ENCODE assay signal across 9 mouse cellular contexts in the genomic region with DNA sequence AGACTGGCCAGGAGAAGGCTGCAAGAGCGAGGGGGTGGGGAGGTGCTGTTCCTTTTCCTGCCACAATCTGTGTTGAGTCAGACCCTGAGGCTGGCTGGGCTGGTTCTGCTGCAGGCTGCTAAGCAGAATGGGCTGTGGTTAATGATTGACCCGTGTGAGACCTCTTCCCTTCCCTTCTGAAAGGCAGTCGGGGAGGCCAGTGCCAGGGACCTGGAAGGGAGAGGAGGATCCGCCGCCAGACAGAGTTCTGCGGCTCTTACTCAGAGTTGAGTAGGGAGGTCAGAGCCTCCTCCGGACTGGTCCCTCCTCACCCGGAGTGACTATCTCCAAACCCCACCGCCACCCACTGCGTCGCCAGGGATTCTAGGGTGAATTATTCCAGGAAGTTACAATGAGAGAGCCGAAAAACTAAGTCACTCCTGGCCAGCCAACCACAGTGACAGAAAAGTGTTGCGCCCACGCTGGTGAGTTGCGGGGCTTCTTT. TPM values are rescaled to one million over a fixed set of nuclear protein-coding genes. Genes with fewer than 3 reads are reported as not detected.
DNase-seq lines count a peak whose midpoint lies in the region; ATAC-seq and TF ChIP-seq lines count a peak whose summit lies in the region.
"Had no signal": no experiment of that assay in that cellular context is flagged by ENCODE, and none has a peak within 500 bp of the region (broad histone marks: within the 10 kb centered on the region; RNA-seq: fewer than 3 reads in every experiment).

A gene (plus strand): TSS at position 206 of the 484 bp plus-strand sequence.

- no peaks in the 10 kb centered on the region for H3K9me3 ChIP-seq in hindbrain, embryonic 11.5 days (ENCODE audit: control insufficient read depth, low read length)
- H3K9me3 ChIP-seq in hindbrain, embryonic 14.5 days (ENCODE audit: control insufficient read depth, low read length): no peaks in the 10 kb centered on the region
- H3K9me3 ChIP-seq in intestine, embryonic 14.5 days (ENCODE audit: control insufficient read depth, low read length): no peaks in the 10 kb centered on the region
- H3K9me3 ChIP-seq in liver, embryonic 15.5 days (replicated peaks): no peaks in the 10 kb centered on the region
- H3K9me3 ChIP-seq in forebrain, embryonic 12.5 days: no peaks in the 10 kb centered on the region

- TF ChIP-seq POLR2A in testis, adult 2 months (IDR thresholded peaks at IDR 0.05; ENCODE audit: control insufficient read depth, low read depth, low read length): no peak

- WGBS in hindbrain, embryonic 11.5 days: 42% methylated on average over 14 of the region's 15 CpGs
- 47% methylated on average over 15 of the region's 15 CpGs for WGBS in hindbrain, embryonic 14.5 days
- WGBS in intestine, embryonic 14.5 days: 33% methylated on average over 15 of the region's 15 CpGs
- WGBS in liver, embryonic 15.5 days (ENCODE audit: insufficient replicate concordance): 15% methylated on average over 15 of the region's 15 CpGs
- WGBS in forebrain, embryonic 12.5 days: 64% methylated on average over 15 of the region's 15 CpGs

- 0 out of 2 replicates have a peak, but pooled peaks have one; percentile 6 for TF ChIP-seq CTCF in testis, adult 2 months (IDR thresholded peaks at IDR 0.05; ENCODE audit: control insufficient read depth, insufficient read depth, insufficient replicate concordance, low read depth, low read length)

- ATAC-seq in hindbrain, embryonic 11.5 days (ENCODE audit: low FRiP score): no peak
- ATAC-seq in hindbrain, embryonic 14.5 days (ENCODE audit: low FRiP score): no peak
- ATAC-seq in intestine, embryonic 14.5 days (replicated peaks; ENCODE audit: low FRiP score, low TSS enrichment, low read depth): peak; percentile 97
- ATAC-seq in liver, embryonic 15.5 days (ENCODE audit: insufficient read depth): peak; percentile 82
- no peak for ATAC-seq in forebrain, embryonic 12.5 days (ENCODE audit: low FRiP score)
- no peak for ATAC-seq in inflammation-experienced regulatory T-cells, adult 6 months

- no peaks in the 10 kb centered on the region for H3K27me3 ChIP-seq in hindbrain, embryonic 11.5 days (ENCODE audit: control insufficient read depth, insufficient read depth, low read length)
- no peaks in the 10 kb centered on the region for H3K27me3 ChIP-seq in hindbrain, embryonic 14.5 days (ENCODE audit: control insufficient read depth, insufficient read depth, low read length)
- H3K27me3 ChIP-seq in intestine, embryonic 14.5 days (replicated peaks; ENCODE audit: control insufficient read depth, insufficient read depth, low read length): no peaks in the 10 kb centered on the region
- no peaks in the 10 kb centered on the region for H3K27me3 ChIP-seq in liver, embryonic 15.5 days
- H3K27me3 ChIP-seq in testis, adult 2 months (ENCODE audit: control insufficient read depth, insufficient read depth, low read length): no peaks in the 10 kb centered on the region
- H3K27me3 ChIP-seq in forebrain, embryonic 12.5 days: no peaks in the 10 kb centered on the region

- H3K4me1 ChIP-seq in hindbrain, embryonic 11.5 days (replicated peaks; ENCODE audit: control insufficient read depth, insufficient read depth, low read length): no peaks in the 10 kb centered on the region
- no peaks in the 10 kb centered on the region for H3K4me1 ChIP-seq in hindbrain, embryonic 14.5 days (replicated peaks; ENCODE audit: control insufficient read depth, insufficient read depth, low read length)
- no peaks in the 10 kb centered on the region for H3K4me1 ChIP-seq in intestine, embryonic 14.5 days (replicated peaks; ENCODE audit: control insufficient read depth, insufficient read depth, low read length)
- H3K4me1 ChIP-seq in liver, embryonic 15.5 days (replicated peaks): peaks cover 12% of the 10 kb centered on the region; the same call in 1 of the 2 replicates
- peaks cover 14% of the 10 kb centered on the region for H3K4me1 ChIP-seq in testis, adult 2 months (ENCODE audit: control insufficient read depth, insufficient read depth, low read length)
- no peaks in the 10 kb centered on the region for H3K4me1 ChIP-seq in forebrain, embryonic 12.5 days

- no peaks in the 10 kb centered on the region for H3K36me3 ChIP-seq in hindbrain, embryonic 11.5 days (ENCODE audit: control insufficient read depth, insufficient read depth, low read length)
- H3K36me3 ChIP-seq in hindbrain, embryonic 14.5 days (replicated peaks; ENCODE audit: control insufficient read depth, insufficient read depth): no peaks in the 10 kb centered on the region
- no peaks in the 10 kb centered on the region for H3K36me3 ChIP-seq in intestine, embryonic 14.5 days (ENCODE audit: control insufficient read depth, insufficient read depth, low read length)
- H3K36me3 ChIP-seq in liver, embryonic 15.5 days (replicated peaks): no peaks in the 10 kb centered on the region
- no peaks in the 10 kb centered on the region for H3K36me3 ChIP-seq in testis, adult 2 months (ENCODE audit: control insufficient read depth, insufficient read depth, low read length)
- H3K36me3 ChIP-seq in forebrain, embryonic 12.5 days (replicated peaks): no peaks in the 10 kb centered on the region
- H3K36me3 ChIP-seq: G1E had no signal

- no peak within 1 kb of the TSS for H3K4me3 ChIP-seq in hindbrain, embryonic 11.5 days (ENCODE audit: low read depth, low read length)
- no peak within 1 kb of the TSS for H3K4me3 ChIP-seq in hindbrain, embryonic 14.5 days (replicated peaks; ENCODE audit: low read length)
- peak within 1 kb of the TSS; percentile 23 for H3K4me3 ChIP-seq in intestine, embryonic 14.5 days (ENCODE audit: low read depth, low read length)
- peak within 1 kb of the TSS; percentile 41 for H3K4me3 ChIP-seq in liver, embryonic 15.5 days (replicated peaks)
- H3K4me3 ChIP-seq in testis, adult 2 months (ENCODE audit: control insufficient read depth, low read depth, low read length): peak within 1 kb of the TSS; percentile 8
- no peak within 1 kb of the TSS for H3K4me3 ChIP-seq in forebrain, embryonic 12.5 days (replicated peaks)

- H3K27ac ChIP-seq in hindbrain, embryonic 11.5 days (ENCODE audit: low read depth, low read length): no peak within 1 kb of the TSS
- no peak within 1 kb of the TSS for H3K27ac ChIP-seq in hindbrain, embryonic 14.5 days
- peak within 1 kb of the TSS; percentile 77; the same call in 1 of the 2 replicates for H3K27ac ChIP-seq in intestine, embryonic 14.5 days (ENCODE audit: low read depth)
- H3K27ac ChIP-seq in liver, embryonic 15.5 days (replicated peaks): 0 out of 2 replicates have a peak within 1 kb of the TSS, but pooled peaks have one; percentile 41
- no peak within 1 kb of the TSS for H3K27ac ChIP-seq in testis, adult 2 months (ENCODE audit: control insufficient read depth, insufficient read depth, low read depth, low read length)
- no peak within 1 kb of the TSS for H3K27ac ChIP-seq in forebrain, embryonic 12.5 days

- no peak within 1 kb of the TSS for H3K4me2 ChIP-seq in hindbrain, embryonic 11.5 days (replicated peaks; ENCODE audit: low read depth, low read length)
- no peak within 1 kb of the TSS for H3K4me2 ChIP-seq in hindbrain, embryonic 14.5 days (replicated peaks)
- peak within 1 kb of the TSS; percentile 34 for H3K4me2 ChIP-seq in intestine, embryonic 14.5 days (ENCODE audit: low read length)
- H3K4me2 ChIP-seq in liver, embryonic 15.5 days: peak within 1 kb of the TSS; percentile 52
- H3K4me2 ChIP-seq in forebrain, embryonic 12.5 days: no peak within 1 kb of the TSS

- DNase-seq in hindbrain, embryonic 11.5 days (ENCODE audit: low spot score): peak; percentile 8
- no peak for DNase-seq in hindbrain, embryonic 14.5 days (ENCODE audit: low spot score)
- DNase-seq in intestine, embryonic 14.5 days (ENCODE audit: low spot score): peak; percentile 73
- no peak for DNase-seq in B cell, adult 2 months

- no peak within 1 kb of the TSS for H3K9ac ChIP-seq in hindbrain, embryonic 11.5 days (ENCODE audit: low read depth, low read length)
- no peak within 1 kb of the TSS for H3K9ac ChIP-seq in hindbrain, embryonic 14.5 days
- H3K9ac ChIP-seq in intestine, embryonic 14.5 days (ENCODE audit: low read length): no peak within 1 kb of the TSS
- peak within 1 kb of the TSS; percentile 35; the same call in 1 of the 2 replicates for H3K9ac ChIP-seq in liver, embryonic 15.5 days
- no peak within 1 kb of the TSS for H3K9ac ChIP-seq in forebrain, embryonic 12.5 days

RNA-seq across cellular contexts. Expression of the gene that starts here (rescaled TPM):
- 0.10 and 0.22 TPM in 2 replicates for polyA plus RNA-seq in hindbrain, embryonic 11.5 days (2014; fragmentation: Nextera tagmentation; extraction: Ambion mirVana)
- polyA plus RNA-seq in hindbrain, embryonic 14.5 days (2014; fragmentation: Nextera tagmentation; extraction: Ambion mirVana): not detected in 2 replicates
- 5.7 and 6.3 TPM in 2 replicates for polyA plus RNA-seq in intestine, embryonic 14.5 days (2014; fragmentation: Nextera tagmentation; extraction: Ambion mirVana)
- polyA plus RNA-seq in liver, embryonic 15.5 days (2015; fragmentation: Nextera tagmentation; extraction: Ambion mirVana): 3.2 and 3.5 TPM in 2 replicates
- polyA plus RNA-seq in testis, adult 2 months (2012; rRNA removed): 12.9 and 18.8 TPM in 2 replicates
- polyA plus RNA-seq in forebrain, embryonic 12.5 days (2016; fragmentation: Nextera tagmentation; extraction: Ambion mirVana): not detected in 2 replicates
- not detected for polyA plus RNA-seq in inflammation-experienced regulatory T-cells, adult 6 months (2017; shearing (Covaris generic))
- polyA plus RNA-seq: G1E had no signal

Comparison
In these comparisons a context has a peak if more than half of its experiments do, and no peak if none do; other contexts are left out.
1. Peak in DNase-seq in hindbrain, embryonic 11.5 days; RNA of the gene not detected or under 1 TPM.
2. ATAC-seq: peak in intestine, embryonic 14.5 days (single experiment) and liver, embryonic 15.5 days (single experiment); none in hindbrain, embryonic 11.5 days (single experiment), hindbrain, embryonic 14.5 days (single experiment), forebrain, embryonic 12.5 days (single experiment) and inflammation-experienced regulatory T-cells, adult 6 months (single experiment).
3. H3K27ac ChIP-seq: peak in intestine, embryonic 14.5 days (single experiment) and liver, embryonic 15.5 days (single experiment); none in hindbrain, embryonic 11.5 days (single experiment), hindbrain, embryonic 14.5 days (single experiment), testis, adult 2 months (single experiment) and forebrain, embryonic 12.5 days (single experiment).
4. H3K4me2 ChIP-seq: peak in intestine, embryonic 14.5 days (single experiment) and liver, embryonic 15.5 days (single experiment); none in hindbrain, embryonic 11.5 days (single experiment), hindbrain, embryonic 14.5 days (single experiment) and forebrain, embryonic 12.5 days (single experiment).
5. H3K4me3 ChIP-seq: peak in intestine, embryonic 14.5 days (single experiment), liver, embryonic 15.5 days (single experiment) and testis, adult 2 months (single experiment); none in hindbrain, embryonic 11.5 days (single experiment), hindbrain, embryonic 14.5 days (single experiment) and forebrain, embryonic 12.5 days (single experiment).